7 mouse cellular contexts compared by ENCODE assay signal in the genomic region with DNA sequence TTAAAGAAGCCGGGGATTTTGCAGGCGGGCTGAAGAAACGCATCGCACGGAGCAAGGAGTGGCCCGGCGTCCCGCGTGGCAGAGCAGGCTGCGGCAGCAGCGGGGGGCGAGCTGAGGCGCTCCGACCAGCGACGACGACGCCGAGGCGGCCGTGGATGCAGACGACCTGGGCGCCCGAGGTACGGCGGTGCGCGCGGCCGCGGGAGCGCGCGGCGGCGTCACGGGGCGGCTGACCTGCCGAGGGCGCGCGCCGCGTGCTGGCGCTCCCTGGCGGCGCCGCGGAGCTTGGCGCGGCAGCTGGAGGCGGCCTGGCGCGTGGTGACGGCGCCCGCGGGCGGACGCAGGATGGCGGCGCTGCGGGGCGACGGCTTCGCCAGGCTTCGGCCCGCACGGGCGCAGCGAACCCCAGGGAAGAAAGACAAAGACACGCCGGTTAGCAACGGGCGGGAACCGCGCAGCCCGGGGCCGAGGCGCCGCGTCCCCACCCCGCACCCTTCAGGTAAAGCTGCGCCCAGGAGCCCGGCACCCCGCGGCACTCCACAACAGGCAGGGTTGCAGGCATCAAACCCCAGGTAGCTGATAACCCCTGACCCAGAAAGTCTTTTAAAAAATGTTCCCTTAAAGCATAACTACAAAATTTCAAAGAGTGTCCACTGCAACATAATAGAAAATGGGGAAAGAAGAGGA.
DNase-seq lines count a peak whose midpoint lies in the region; ATAC-seq lines count a peak whose summit lies in the region.

No protein-coding gene starts in this region.

- intact Hi-C loops in gastrocnemius, postnatal 36 days (cut with DNase I) = no loop called here
- intact Hi-C loops in left cerebral cortex, postnatal 4 days (cut with DNase I) = no loop called here

- H3K27ac ChIP-seq in intestine, embryonic 16.5 days (ENCODE audit: low read length) = no peak overlapping the region
- H3K27ac ChIP-seq in midbrain, embryonic 12.5 days (replicated peaks) = peak overlapping the region; percentile 65; the same call in 1 of the 2 replicates

- H3K4me1 ChIP-seq in intestine, embryonic 16.5 days (ENCODE audit: control insufficient read depth, insufficient read depth, low read length) = no peaks in the 10 kb centered on the region
- no peaks in the 10 kb centered on the region for H3K4me1 ChIP-seq in midbrain, embryonic 12.5 days

- ATAC-seq in intestine, embryonic 16.5 days = peak; percentile 96
- ATAC-seq in midbrain, embryonic 12.5 days (ENCODE audit: low FRiP score, low read depth) = peak; percentile 92

- H3K9me3 ChIP-seq in intestine, embryonic 16.5 days (ENCODE audit: control insufficient read depth, low read length) = no peaks in the 10 kb centered on the region
- no peaks in the 10 kb centered on the region for H3K9me3 ChIP-seq in midbrain, embryonic 12.5 days

- WGBS in intestine, embryonic 16.5 days = under 1% methylated on average over 85 of the region's 87 CpGs
- under 1% methylated on average over 79 of the region's 87 CpGs for WGBS in midbrain, embryonic 12.5 days

- DNase-seq in adrenal gland, postnatal 10 days = peak; percentile 81
- peak; percentile 46 for DNase-seq in embryo, embryonic 11.5 days (ENCODE audit: low read depth, low spot score)
- peak; percentile 32 to 33 for DNase-seq in gastrocnemius, postnatal 36 days
- peak; percentile 60 for DNase-seq in left cerebral cortex, postnatal 4 days
- DNase-seq in spleen, adult 18-20 months = peak; percentile 30 to 55

- H3K27me3 ChIP-seq in intestine, embryonic 16.5 days (replicated peaks; ENCODE audit: control insufficient read depth, insufficient read depth, low read length) = no peaks in the 10 kb centered on the region
- H3K27me3 ChIP-seq in midbrain, embryonic 12.5 days = peaks cover 3% of the 10 kb centered on the region; the same call in 1 of the 2 replicates

- H3K9ac ChIP-seq in intestine, embryonic 16.5 days (ENCODE audit: low read depth, low read length) = peak overlapping the region; percentile 83
- peak overlapping the region; percentile 68 for H3K9ac ChIP-seq in midbrain, embryonic 12.5 days (replicated peaks)

- H3K4me2 ChIP-seq in intestine, embryonic 16.5 days (ENCODE audit: low read depth, low read length) = peak overlapping the region; percentile 86
- H3K4me2 ChIP-seq in midbrain, embryonic 12.5 days (replicated peaks) = peak overlapping the region; percentile 70

- H3K4me3 ChIP-seq in intestine, embryonic 16.5 days (ENCODE audit: low read length) = peak overlapping the region; percentile 69
- peak overlapping the region; percentile 56 for H3K4me3 ChIP-seq in midbrain, embryonic 12.5 days

- no peaks in the 10 kb centered on the region for H3K36me3 ChIP-seq in intestine, embryonic 16.5 days (ENCODE audit: control insufficient read depth, insufficient read depth, low read length)
- no peaks in the 10 kb centered on the region for H3K36me3 ChIP-seq in midbrain, embryonic 12.5 days
